Mouse (Mus musculus) bone marrow macrophage, adult 2 months (primary cell): ENCODE measurements at regions not wholly inside any gene's neighbourhood (a gene's known extent, or its start where the extent isn't known, plus 50 kb on each side); places are given as distances from the start of the nearest gene placed in this dataset.

Experiments
- H3K27ac ChIP-seq: 2 replicates; pipeline ENCODE4 v1.5.1; 2012; ENCODE audit warnings: low read depth, low read length; ENCODE audit not compliant: insufficient read depth
- H3K4me1 ChIP-seq: 2 replicates; pipeline ENCODE4 v1.6.1; 2012; ENCODE audit warnings: low read length; ENCODE audit not compliant: control insufficient read depth, insufficient read depth
- H3K4me3 ChIP-seq: 2 replicates; pipeline ENCODE4 v1.5.1; 2012; ENCODE audit warnings: mild to moderate bottlenecking, low read length, moderate library complexity; ENCODE audit not compliant: insufficient read depth
- CTCF ChIP-seq: IDR thresholded peaks from 2 replicates; pipeline ENCODE4 v1.5.1; 2012; ENCODE audit warnings: low read depth, mild to moderate bottlenecking, low read length, moderate library complexity
- POLR2A ChIP-seq: IDR thresholded peaks from 2 replicates; pipeline ENCODE4 v1.6.1; 2012; ENCODE audit warnings: mild to moderate bottlenecking, low read depth, low read length, borderline replicate concordance

DNA sequence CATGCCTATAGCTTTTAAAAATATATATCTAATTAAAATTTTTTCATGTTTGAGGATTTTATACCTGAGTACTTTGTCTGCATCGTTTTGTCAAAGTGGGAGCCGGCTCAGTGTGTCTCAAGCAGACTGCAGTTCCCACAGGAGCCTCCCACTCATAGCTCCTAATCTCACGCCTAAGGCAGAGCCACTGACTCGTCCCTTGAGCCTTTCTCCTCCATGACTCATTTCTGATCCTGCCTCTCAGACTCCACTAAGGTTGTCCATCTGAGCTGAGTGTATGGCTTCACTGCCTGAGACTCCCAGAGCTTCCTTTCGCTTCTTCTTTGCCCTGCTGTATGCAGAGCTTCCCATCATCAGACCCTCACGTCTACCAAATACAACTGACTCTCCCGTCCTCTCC, 98.8 kb downstream of the Efnb2 start:
- Histone ChIP-seq H3K4me3 (no peak overlapping the region), H3K4me1 (no peaks in the 10 kb centered on the region), H3K27ac (no peak overlapping the region)
- TF ChIP-seq CTCF (no peak), POLR2A (no peak)

DNA sequence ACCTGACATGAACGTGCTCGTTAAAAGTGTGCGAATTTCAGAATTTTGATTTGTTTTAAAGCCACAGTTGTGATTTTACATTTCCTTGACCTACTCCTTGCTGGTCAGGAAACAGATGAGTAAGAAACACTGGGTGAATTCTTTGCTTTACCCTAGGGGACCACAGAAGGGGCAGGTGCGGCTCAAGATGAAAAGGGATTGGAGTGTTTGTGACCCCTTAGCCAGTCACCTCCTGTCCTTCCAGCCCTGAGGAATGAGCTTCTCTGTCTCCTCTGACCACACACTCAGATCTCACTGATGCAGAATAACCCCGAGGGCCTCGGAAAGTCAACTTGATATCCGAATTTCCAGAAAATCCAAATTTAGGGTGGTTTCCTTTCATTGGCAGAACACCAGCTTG, 103.0 kb downstream of the Efnb2 start:
- TF ChIP-seq CTCF (no peak), POLR2A (no peak)
- H3K4me1 ChIP-seq, result no peaks in the 10 kb centered on the region
- H3K27ac ChIP-seq, result no peak overlapping the region
- no peak overlapping the region for H3K4me3 ChIP-seq

GRCm38 (mm10) chr8:8556152-8556551, 104.9 kb downstream of the Efnb2 start:
- H3K4me3 ChIP-seq, result no peak overlapping the region
- no peaks in the 10 kb centered on the region for H3K4me1 ChIP-seq
- TF ChIP-seq CTCF (no peak), POLR2A (no peak)
- H3K27ac ChIP-seq, result no peak overlapping the region

- no peak for TF ChIP-seq CTCF
- TF ChIP-seq POLR2A, result no peak
- no peaks in the 10 kb centered on the region for H3K4me1 ChIP-seq
- H3K4me3 ChIP-seq, result no peak overlapping the region
- no peak overlapping the region for H3K27ac ChIP-seq
Measured at GRCm38 (mm10) chr8:8554691-8555090, 106.4 kb downstream of the Efnb2 start.

- TF ChIP-seq CTCF, result no peak
- no peak for TF ChIP-seq POLR2A
- Histone ChIP-seq H3K4me3 (no peak overlapping the region), H3K27ac (no peak overlapping the region), H3K4me1 (no peaks in the 10 kb centered on the region)
Measured at GRCm38 (mm10) chr8:8552779-8553178, 108.3 kb downstream of the Efnb2 start.

DNA sequence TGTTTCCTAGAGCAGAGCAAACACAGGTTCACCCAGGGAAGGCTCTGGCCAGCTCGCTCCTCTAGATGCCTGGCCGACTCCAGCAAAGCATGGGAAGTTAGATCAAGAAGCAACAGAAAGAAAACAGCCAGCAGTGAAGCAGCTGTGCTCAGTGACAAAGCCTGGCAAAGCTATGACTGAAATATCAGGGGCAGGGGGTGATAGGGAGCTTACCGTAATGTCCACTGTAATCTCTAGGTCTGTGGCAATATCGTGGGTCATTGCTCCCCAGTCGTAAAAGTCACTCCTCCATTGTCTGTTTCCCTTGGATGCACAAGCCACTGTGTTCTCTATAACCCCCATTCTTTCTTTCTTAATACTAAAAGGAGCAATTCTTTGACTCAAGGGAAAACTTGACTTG, 124.4 kb downstream of the Efnb2 start:
- TF ChIP-seq POLR2A, result no peak
- no peak for TF ChIP-seq CTCF

GRCm38 (mm10) chr8:8534787-8535186, 126.3 kb downstream of the Efnb2 start:
- no peak overlapping the region for H3K27ac ChIP-seq
- H3K4me3 ChIP-seq, result no peak overlapping the region
- no peaks in the 10 kb centered on the region for H3K4me1 ChIP-seq
- TF ChIP-seq POLR2A, result no peak
- no peak for TF ChIP-seq CTCF

More for the DNA sequence above, 124.4 kb downstream of the Efnb2 start:
- no peak overlapping the region for H3K27ac ChIP-seq
- no peak overlapping the region for H3K4me3 ChIP-seq
- H3K4me1 ChIP-seq, result no peaks in the 10 kb centered on the region

GRCm38 (mm10) chr8:8532907-8533306, 128.1 kb downstream of the Efnb2 start:
- H3K4me1 ChIP-seq, result no peaks in the 10 kb centered on the region
- TF ChIP-seq POLR2A (no peak), CTCF (no peak)
- no peak overlapping the region for H3K27ac ChIP-seq
- no peak overlapping the region for H3K4me3 ChIP-seq

DNA sequence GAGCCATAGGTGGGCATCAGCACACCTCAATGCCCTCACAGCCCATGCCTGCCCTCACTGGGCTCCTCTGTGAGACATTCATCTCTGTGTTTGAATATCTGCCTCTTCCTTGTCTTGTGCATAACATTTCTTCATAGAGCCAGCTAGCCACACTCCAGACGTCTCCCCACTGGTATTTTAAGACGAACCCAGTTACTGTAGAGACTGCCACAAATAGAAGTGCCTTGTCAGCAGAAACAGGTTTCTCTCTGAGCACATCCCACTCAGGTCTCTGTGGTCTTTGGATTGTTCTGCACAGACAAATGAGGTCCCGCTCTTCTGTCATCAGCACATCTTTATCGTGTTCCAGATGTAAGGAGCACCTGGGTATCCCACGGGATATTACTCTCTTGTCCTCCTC, 130.5 kb downstream of the Efnb2 start:
- Histone ChIP-seq H3K4me1 (no peaks in the 10 kb centered on the region), H3K4me3 (no peak overlapping the region), H3K27ac (no peak overlapping the region)
- no peak for TF ChIP-seq CTCF
- no peak for TF ChIP-seq POLR2A

- TF ChIP-seq POLR2A, result no peak
- TF ChIP-seq CTCF, result no peak
- Histone ChIP-seq H3K27ac (no peak overlapping the region), H3K4me3 (no peak overlapping the region), H3K4me1 (no peaks in the 10 kb centered on the region)
Measured at GRCm38 (mm10) chr8:8521532-8521931, 139.5 kb downstream of the Efnb2 start.

GRCm38 (mm10) chr8:8519772-8520191, 141.3 kb downstream of the Efnb2 start:
- Histone ChIP-seq H3K4me3 (no peak overlapping the region), H3K4me1 (no peaks in the 10 kb centered on the region), H3K27ac (no peak overlapping the region)
- TF ChIP-seq CTCF (no peak), POLR2A (no peak)
